Mouse (Mus musculus) embryonic facial prominence, embryonic 14.5 days (tissue): ENCODE data around the gene Usp44. TPM values are rescaled to one million over a fixed set of nuclear protein-coding genes. Genes with fewer than 3 reads are reported as not detected.
"Not testable (repeated sequence)": the region's sequence is repeated elsewhere in the genome, so short reads cannot be mapped to it uniquely, and the experiment has no call there.

Experiments used
- ATAC-seq: fragments of 200-750 bp; cut with Nextera tagmentation; 2 replicates; pipeline ENCODE4 v1.8.0; 2017; ENCODE audit warnings: low read depth, moderate number of reproducible peaks, moderate TSS enrichment
- DNase-seq: peaks from one replicate; pipeline ENCODE4 v3.0.0-alpha.2; 2015; ENCODE audit warnings: low spot score
- H3K27ac ChIP-seq: fragments of 300-500 bp; sonication (generic); replicated peaks from 2 replicates; pipeline ENCODE4 v1.5.1; 2014; ENCODE audit warnings: low read depth, mild to moderate bottlenecking, low read length, moderate library complexity
- H3K27me3 ChIP-seq: fragments of 300-500 bp; sonication (generic); replicated peaks from 2 replicates; pipeline ENCODE4 v1.6.1; 2014; ENCODE audit warnings: low read length; ENCODE audit not compliant: control insufficient read depth, insufficient read depth
- H3K36me3 ChIP-seq: fragments of 300-500 bp; sonication (generic); 2 replicates; pipeline ENCODE4 v1.6.1; 2014; ENCODE audit warnings: low read length, mixed read lengths; ENCODE audit not compliant: control insufficient read depth, insufficient read depth
- H3K4me1 ChIP-seq: fragments of 300-500 bp; sonication (generic); 2 replicates; pipeline ENCODE4 v1.6.1; 2014; ENCODE audit warnings: antibody characterized with exemption, low read length; ENCODE audit not compliant: control insufficient read depth, insufficient read depth
- H3K4me2 ChIP-seq: fragments of 300-500 bp; sonication (generic); 2 replicates; pipeline ENCODE4 v1.6.1; 2014; ENCODE audit warnings: low read depth, mild to moderate bottlenecking, low read length, moderate library complexity, mixed read lengths
- H3K4me3 ChIP-seq: fragments of 300-500 bp; sonication (generic); 2 replicates; pipeline ENCODE4 v1.5.1; 2014; ENCODE audit warnings: low read depth, mild to moderate bottlenecking, low read length
- H3K9ac ChIP-seq: fragments of 300-500 bp; sonication (generic); 2 replicates; pipeline ENCODE4 v1.6.1; 2014; ENCODE audit warnings: low read depth, mild to moderate bottlenecking, low read length, moderate library complexity, mixed read lengths
- H3K9me3 ChIP-seq: fragments of 300-500 bp; sonication (generic); 2 replicates; pipeline ENCODE4 v1.6.1; 2016; ENCODE audit warnings: low read length; ENCODE audit not compliant: control insufficient read depth
- WGBS: fragments of 180-500 bp; shearing (Covaris S2); extraction: QIAGEN DNeasy Blood & Tissue Kit; methylation state at CpG from one replicate; pipeline ENCODE4 v1.1.7; 2014; 5-methylcytosine and 5-hydroxymethylcytosine counted together
- polyA plus RNA-seq: library from polyadenylated mRNA; unstranded; fragments of >200 nt; fragmentation: Nextera tagmentation; extraction: Ambion mirVana; gene quantifications from 2 replicates; pipeline ENCODE4 v1.2.1, GENCODE M21; 2014

Gene Usp44
- polyA plus RNA-seq, 1 experiment from 2014 or later, result 0.63 TPM

DNA sequence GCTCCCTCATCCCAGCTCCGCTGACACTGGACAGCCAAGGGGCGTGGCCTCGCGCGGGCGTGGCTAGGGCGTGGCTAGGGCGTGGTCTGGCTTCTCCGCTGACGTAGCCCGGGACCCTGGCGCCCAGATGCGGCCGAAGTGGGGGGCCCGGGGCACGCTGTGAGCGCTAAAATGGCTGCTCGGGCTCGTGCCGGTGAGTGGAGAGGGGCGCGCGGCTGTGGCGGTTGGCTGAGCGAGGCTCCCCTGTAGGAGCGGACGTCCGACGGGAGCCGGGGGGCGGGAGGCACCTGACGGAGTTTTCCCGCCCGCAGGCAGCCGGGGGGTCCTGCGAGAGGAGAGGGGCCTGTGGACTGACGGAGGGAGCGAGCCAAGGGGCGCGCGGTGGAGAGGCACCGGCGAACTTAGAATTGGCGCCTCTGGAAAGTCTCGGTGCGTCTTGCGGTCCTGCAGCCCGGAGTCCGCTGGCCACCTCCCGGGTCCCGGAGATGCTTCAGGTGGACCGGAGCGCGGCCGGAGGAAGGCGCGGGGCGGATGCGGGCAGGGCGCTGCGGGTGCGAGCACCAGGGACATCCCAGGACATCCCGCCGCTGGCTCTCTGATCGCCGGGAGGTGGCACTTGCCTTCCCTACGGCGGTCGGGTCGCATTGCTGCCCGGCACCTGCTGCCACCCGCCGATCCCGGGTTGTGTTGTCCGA is 2.5 kb downstream of the Usp44 start:
- Histone ChIP-seq H3K27me3 (peaks cover 50% of the 10 kb centered on the region), H3K9ac (peak overlapping the region; percentile 63), H3K9me3 (no peaks in the 10 kb centered on the region), H3K36me3 (no peaks in the 10 kb centered on the region), H3K4me2 (peak overlapping the region; percentile 98), H3K27ac (no peak overlapping the region), H3K4me3 (peak overlapping the region; percentile 70), H3K4me1 (peaks cover 9% of the 10 kb centered on the region; the same call in 1 of the 2 replicates)
- under 1% methylated on average over 51 of the region's 75 CpGs for WGBS
- DNase-seq (peak; percentile 84), ATAC-seq (peak; percentile 87)

DNA sequence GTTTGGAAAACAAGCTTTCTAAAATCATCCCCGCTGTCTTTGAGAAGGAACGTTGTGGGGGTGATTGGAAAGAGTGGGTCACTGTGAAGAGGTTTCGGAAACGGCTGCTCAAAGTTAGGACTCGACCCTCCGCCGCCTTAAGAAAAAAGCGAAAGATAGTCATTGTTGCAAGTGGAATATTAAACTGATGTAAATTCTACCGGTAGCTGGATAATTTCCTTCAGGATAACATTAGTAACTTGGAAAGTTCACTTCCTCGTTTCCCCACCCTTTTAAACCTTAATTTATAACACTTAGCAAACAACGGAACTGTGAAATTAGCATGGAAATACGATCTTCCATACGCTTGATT is 3.0 kb downstream of the Usp44 start:
- H3K9me3 ChIP-seq, result no peaks in the 10 kb centered on the region
- H3K4me3 ChIP-seq, result peak overlapping the region; percentile 70
- H3K4me2 ChIP-seq, result peak overlapping the region; percentile 98
- ATAC-seq (no peak), DNase-seq (no peak)
- 4% methylated on average over 13 of the region's 13 CpGs for WGBS
- H3K9ac ChIP-seq, result peak overlapping the region; percentile 63
- peaks cover 50% of the 10 kb centered on the region for H3K27me3 ChIP-seq
- no peaks in the 10 kb centered on the region for H3K36me3 ChIP-seq
- H3K27ac ChIP-seq, result no peak overlapping the region
- peaks cover 9% of the 10 kb centered on the region; the same call in 1 of the 2 replicates for H3K4me1 ChIP-seq

- WGBS, result 91% methylated on average over 7 of the region's 7 CpGs
- peaks cover 47% of the 10 kb centered on the region for H3K27me3 ChIP-seq
- not testable (repeated sequence) for H3K27ac ChIP-seq, H3K9ac ChIP-seq, ATAC-seq, H3K36me3 ChIP-seq, H3K4me3 ChIP-seq, H3K4me2 ChIP-seq, DNase-seq, H3K9me3 ChIP-seq, H3K4me1 ChIP-seq
Observed at GRCm38 (mm10) chr10:93835115-93835514, 3.8 kb downstream of the Usp44 start.

DNA sequence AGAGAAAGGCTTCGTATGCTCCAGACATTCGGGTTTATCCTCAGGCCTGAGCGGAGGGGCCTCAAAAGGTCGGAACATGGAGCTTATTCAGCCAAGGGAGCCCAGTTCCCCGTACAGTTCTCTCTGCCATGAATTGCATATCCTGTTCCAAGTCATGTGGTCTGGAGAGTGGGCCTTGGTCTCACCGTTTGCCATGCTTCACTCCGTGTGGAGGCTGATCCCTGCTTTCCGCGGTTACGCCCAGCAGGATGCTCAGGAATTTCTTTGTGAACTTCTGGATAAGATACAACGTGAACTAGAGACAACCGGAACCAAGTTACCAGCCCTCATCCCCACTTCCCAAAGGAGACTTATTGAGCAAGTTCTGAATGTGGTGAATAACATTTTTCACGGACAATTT is 15.4 kb downstream of the Usp44 start:
- Histone ChIP-seq H3K4me3 (no peak overlapping the region), H3K36me3 (0 out of 2 replicates have a peak, but pooled peaks cover 4% of the 10 kb centered on the region), H3K27ac (no peak overlapping the region), H3K4me2 (no peak overlapping the region), H3K9me3 (peaks cover 19% of the 10 kb centered on the region; the same call in 1 of the 2 replicates), H3K4me1 (no peaks in the 10 kb centered on the region), H3K27me3 (no peaks in the 10 kb centered on the region), H3K9ac (no peak overlapping the region)
- WGBS, result 92% methylated on average over 13 of the region's 13 CpGs
- ATAC-seq (no peak), DNase-seq (no peak)

GRCm38 (mm10) chr10:93855126-93855525 is 23.8 kb downstream of the Usp44 start:
- Histone ChIP-seq H3K9ac (no peak overlapping the region), H3K4me2 (no peak overlapping the region), H3K36me3 (peaks cover 14% of the 10 kb centered on the region), H3K27ac (no peak overlapping the region), H3K9me3 (no peaks in the 10 kb centered on the region), H3K27me3 (no peaks in the 10 kb centered on the region), H3K4me3 (no peak overlapping the region), H3K4me1 (no peaks in the 10 kb centered on the region)
- DNase-seq (no peak), ATAC-seq (no peak)
- WGBS, result 90% methylated on average over 9 of the region's 9 CpGs

- no peak overlapping the region for H3K27ac ChIP-seq
- 90% methylated on average over 6 of the region's 6 CpGs for WGBS
- no peaks in the 10 kb centered on the region for H3K9me3 ChIP-seq
- H3K36me3 ChIP-seq, result peaks cover 24% of the 10 kb centered on the region
- no peak overlapping the region for H3K4me3 ChIP-seq
- H3K9ac ChIP-seq, result no peak overlapping the region
- no peak overlapping the region for H3K4me2 ChIP-seq
- ATAC-seq (no peak), DNase-seq (no peak)
- H3K4me1 ChIP-seq, result no peaks in the 10 kb centered on the region
- H3K27me3 ChIP-seq, result no peaks in the 10 kb centered on the region
Observed at GRCm38 (mm10) chr10:93856095-93856494, 24.7 kb downstream of the Usp44 start.

- 93% methylated on average over 7 of the region's 7 CpGs for WGBS
- Histone ChIP-seq H3K9ac (no peak overlapping the region), H3K27ac (no peak overlapping the region), H3K9me3 (no peaks in the 10 kb centered on the region), H3K4me3 (no peak overlapping the region), H3K4me1 (no peaks in the 10 kb centered on the region), H3K36me3 (peaks cover 91% of the 10 kb centered on the region), H3K4me2 (no peak overlapping the region), H3K27me3 (no peaks in the 10 kb centered on the region)
- ATAC-seq, result no peak
- no peak for DNase-seq
Observed at GRCm38 (mm10) chr10:93868401-93868800, 37.0 kb downstream of the Usp44 start.

DNA sequence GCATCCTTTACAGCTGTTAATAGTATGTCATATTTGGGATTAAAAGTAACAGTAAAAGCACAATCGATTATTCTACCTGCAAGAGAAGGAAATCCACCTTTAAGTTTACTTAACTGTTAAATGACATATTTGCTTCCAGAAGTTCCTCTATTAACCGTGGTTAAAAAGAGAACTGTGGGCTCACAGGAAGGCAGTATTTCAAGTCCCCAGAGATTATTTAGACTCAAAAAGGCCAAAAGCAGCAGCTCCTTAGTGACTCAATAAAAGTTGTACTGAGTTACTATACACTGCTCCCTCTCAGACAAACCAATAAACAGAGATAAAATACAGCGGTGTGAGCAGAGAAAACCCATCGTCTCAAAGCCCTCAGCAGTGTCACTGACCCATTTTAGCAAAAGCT is 37.5 kb downstream of the Usp44 start:
- ATAC-seq (no peak), DNase-seq (no peak)
- no peaks in the 10 kb centered on the region for H3K4me1 ChIP-seq
- no peak overlapping the region for H3K4me3 ChIP-seq
- no peaks in the 10 kb centered on the region for H3K27me3 ChIP-seq
- H3K27ac ChIP-seq, result no peak overlapping the region
- no peak overlapping the region for H3K9ac ChIP-seq
- no peak overlapping the region for H3K4me2 ChIP-seq
- H3K9me3 ChIP-seq, result no peaks in the 10 kb centered on the region
- 87% methylated on average over 4 of the region's 4 CpGs for WGBS
- peaks cover 90% of the 10 kb centered on the region for H3K36me3 ChIP-seq

DNA sequence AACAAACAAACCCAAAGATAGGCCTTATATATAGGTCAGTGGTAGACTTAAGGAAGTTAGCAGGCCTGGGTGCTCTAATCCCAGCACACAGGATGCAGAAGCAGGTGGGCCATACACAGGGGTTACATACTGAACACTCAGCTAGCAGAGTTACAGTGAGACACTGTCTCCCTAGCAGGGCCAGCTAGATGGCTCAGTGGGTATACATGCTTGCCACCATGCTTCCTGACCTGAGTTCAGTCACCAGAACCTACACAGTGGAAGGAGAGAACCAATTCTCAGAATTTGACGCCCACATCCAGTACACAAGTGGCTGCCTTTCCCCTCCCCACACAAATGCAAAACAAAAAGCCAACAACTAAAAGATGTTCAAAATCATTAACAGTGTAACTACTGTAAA is 45.4 kb downstream of the Usp44 start:
- peaks cover 73% of the 10 kb centered on the region for H3K36me3 ChIP-seq

More for the DNA sequence above, 45.4 kb downstream of the Usp44 start:
- Histone ChIP-seq H3K4me1 (no peaks in the 10 kb centered on the region), H3K27me3 (no peaks in the 10 kb centered on the region), H3K4me2 (no peak overlapping the region), H3K27ac (no peak overlapping the region), H3K9me3 (no peaks in the 10 kb centered on the region), H3K4me3 (no peak overlapping the region), H3K9ac (no peak overlapping the region)
- 88% methylated on average over 1 of the region's 1 CpGs for WGBS
- DNase-seq (no peak), ATAC-seq (no peak)
